Mouse (Mus musculus): Measurements from ENCODE around the gene Ern1. TPM values are rescaled to one million over a fixed set of nuclear protein-coding genes. Genes with fewer than 3 reads are reported as not detected.
"Not testable (repeated sequence)": the region's sequence is repeated elsewhere in the genome, so short reads cannot be mapped to it uniquely, and the experiment has no call there.

The Ern1 gene
- polyA plus RNA-seq, 1 experiment from 2014 or later = 7.5 TPM

- Histone ChIP-seq H3K4me3 (no peak overlapping the region), H3K4me2 (no peak overlapping the region), H3K9ac (no peak overlapping the region), H3K9me3 (no peaks in the 10 kb centered on the region), H3K36me3 (peaks cover 53% of the 10 kb centered on the region), H3K27ac (no peak overlapping the region), H3K4me1 (no peaks in the 10 kb centered on the region), H3K27me3 (no peaks in the 10 kb centered on the region)
- WGBS = 58% methylated on average over 4 of the region's 4 CpGs
- ATAC-seq (ENCODE audit: insufficient number of reproducible peaks, insufficient read depth, low FRiP score, low TSS enrichment, low read depth) = no peak
Observed at GRCm38 (mm10) chr11:106410011-106410410, 77.6 kb downstream of the Ern1 start.

- Histone ChIP-seq H3K9ac (no peak overlapping the region), H3K4me3 (no peak overlapping the region), H3K36me3 (peaks cover 52% of the 10 kb centered on the region), H3K9me3 (no peaks in the 10 kb centered on the region), H3K27ac (no peak overlapping the region), H3K4me2 (no peak overlapping the region), H3K27me3 (no peaks in the 10 kb centered on the region), H3K4me1 (no peaks in the 10 kb centered on the region)
- no peak for ATAC-seq (ENCODE audit: insufficient number of reproducible peaks, insufficient read depth, low FRiP score, low TSS enrichment, low read depth)
- 89% methylated on average over 8 of the region's 8 CpGs for WGBS
Observed at GRCm38 (mm10) chr11:106398481-106398880, 89.2 kb downstream of the Ern1 start.

GRCm38 (mm10) chr11:106397656-106398055 is 90.0 kb downstream of the Ern1 start:
- Histone ChIP-seq H3K4me2 (no peak overlapping the region), H3K9ac (no peak overlapping the region), H3K36me3 (peaks cover 44% of the 10 kb centered on the region), H3K9me3 (no peaks in the 10 kb centered on the region), H3K27ac (no peak overlapping the region), H3K4me3 (no peak overlapping the region), H3K4me1 (no peaks in the 10 kb centered on the region), H3K27me3 (no peaks in the 10 kb centered on the region)
- WGBS = 86% methylated on average over 3 of the region's 3 CpGs
- no peak for ATAC-seq (ENCODE audit: insufficient number of reproducible peaks, insufficient read depth, low FRiP score, low TSS enrichment, low read depth)

- peaks cover 17% of the 10 kb centered on the region for H3K36me3 ChIP-seq
- WGBS = 70% methylated on average over 2 of the region's 2 CpGs
- not testable (repeated sequence) for H3K9ac ChIP-seq; H3K27ac ChIP-seq; H3K4me1 ChIP-seq; H3K4me2 ChIP-seq; H3K27me3 ChIP-seq; H3K4me3 ChIP-seq; H3K9me3 ChIP-seq; ATAC-seq (ENCODE audit: insufficient number of reproducible peaks, insufficient read depth, low FRiP score, low TSS enrichment, low read depth)
Observed at GRCm38 (mm10) chr11:106394055-106394454, 93.6 kb downstream of the Ern1 start.

GRCm38 (mm10) chr11:106393331-106393616 is 94.4 kb downstream of the Ern1 start:
- no peaks in the 10 kb centered on the region for H3K9me3 ChIP-seq
- H3K36me3 ChIP-seq = peaks cover 9% of the 10 kb centered on the region
- H3K4me3 ChIP-seq = no peak overlapping the region
- H3K27ac ChIP-seq = no peak overlapping the region
- no peak for ATAC-seq (ENCODE audit: insufficient number of reproducible peaks, insufficient read depth, low FRiP score, low TSS enrichment, low read depth)
- no peak overlapping the region for H3K9ac ChIP-seq
- WGBS = 37% methylated on average over 4 of the region's 4 CpGs
- H3K4me2 ChIP-seq = no peak overlapping the region
- H3K4me1 ChIP-seq = peaks cover 10% of the 10 kb centered on the region
- H3K27me3 ChIP-seq = no peaks in the 10 kb centered on the region

GRCm38 (mm10) chr11:106392597-106393330 is 94.9 kb downstream of the Ern1 start:
- no peak overlapping the region for H3K27ac ChIP-seq
- H3K9me3 ChIP-seq = no peaks in the 10 kb centered on the region
- H3K4me3 ChIP-seq = no peak overlapping the region
- H3K4me2 ChIP-seq = no peak overlapping the region
- no peaks in the 10 kb centered on the region for H3K27me3 ChIP-seq
- WGBS = 64% methylated on average over 7 of the region's 7 CpGs
- no peak overlapping the region for H3K9ac ChIP-seq
- no peak for ATAC-seq (ENCODE audit: insufficient number of reproducible peaks, insufficient read depth, low FRiP score, low TSS enrichment, low read depth)
- peaks cover 12% of the 10 kb centered on the region for H3K4me1 ChIP-seq
- peaks cover 4% of the 10 kb centered on the region; the same call in 1 of the 2 replicates for H3K36me3 ChIP-seq

GRCm38 (mm10) chr11:106391546-106392188 is 96.0 kb downstream of the Ern1 start:
- Histone ChIP-seq H3K4me1 (peaks cover 12% of the 10 kb centered on the region), H3K4me3 (no peak overlapping the region), H3K36me3 (no peaks in the 10 kb centered on the region), H3K27me3 (no peaks in the 10 kb centered on the region), H3K4me2 (no peak overlapping the region), H3K9ac (no peak overlapping the region), H3K27ac (no peak overlapping the region), H3K9me3 (no peaks in the 10 kb centered on the region)
- 28% methylated on average over 6 of the region's 6 CpGs for WGBS
- ATAC-seq (ENCODE audit: insufficient number of reproducible peaks, insufficient read depth, low FRiP score, low TSS enrichment, low read depth) = no peak

- Histone ChIP-seq H3K9ac (no peak overlapping the region), H3K4me3 (no peak overlapping the region), H3K36me3 (no peaks in the 10 kb centered on the region), H3K27me3 (no peaks in the 10 kb centered on the region), H3K27ac (no peak overlapping the region), H3K9me3 (no peaks in the 10 kb centered on the region), H3K4me2 (no peak overlapping the region), H3K4me1 (peaks cover 12% of the 10 kb centered on the region)
- ATAC-seq (ENCODE audit: insufficient number of reproducible peaks, insufficient read depth, low FRiP score, low TSS enrichment, low read depth) = no peak
- 56% methylated on average over 3 of the region's 3 CpGs for WGBS
Observed at GRCm38 (mm10) chr11:106390757-106391156, 96.9 kb downstream of the Ern1 start.

- H3K27ac ChIP-seq = peak overlapping the region; percentile 73
Observed at GRCm38 (mm10) chr11:106389611-106390010, 98.0 kb downstream of the Ern1 start.

GRCm38 (mm10) chr11:106387791-106388216 is 99.8 kb downstream of the Ern1 start, which contains the start of gene Icam2:
Icam2 (minus strand) TSS chr11:106388075.
- no peak for ATAC-seq (ENCODE audit: insufficient number of reproducible peaks, insufficient read depth, low FRiP score, low TSS enrichment, low read depth)
- Histone ChIP-seq H3K4me3 (no peak within 1 kb of the TSS), H3K27ac (peak within 1 kb of the TSS; percentile 11; the same call in 1 of the 2 replicates), H3K9ac (no peak within 1 kb of the TSS), H3K4me2 (no peak within 1 kb of the TSS), H3K27me3 (no peaks in the 10 kb centered on the region), H3K36me3 (no peaks in the 10 kb centered on the region), H3K9me3 (no peaks in the 10 kb centered on the region), H3K4me1 (peaks cover 12% of the 10 kb centered on the region)
- WGBS = 72% methylated on average over 6 of the region's 6 CpGs

More at GRCm38 (mm10) chr11:106389611-106390010, 98.0 kb downstream of the Ern1 start:
- ATAC-seq (ENCODE audit: insufficient number of reproducible peaks, insufficient read depth, low FRiP score, low TSS enrichment, low read depth) = no peak
- Histone ChIP-seq H3K27me3 (no peaks in the 10 kb centered on the region), H3K9ac (no peak overlapping the region; the same call in 1 of the 2 replicates), H3K4me2 (no peak overlapping the region), H3K4me1 (peaks cover 12% of the 10 kb centered on the region), H3K36me3 (no peaks in the 10 kb centered on the region), H3K9me3 (no peaks in the 10 kb centered on the region), H3K4me3 (no peak overlapping the region)
- 16% methylated on average over 3 of the region's 3 CpGs for WGBS

- H3K27ac ChIP-seq = no peak overlapping the region
- H3K4me3 ChIP-seq = no peak overlapping the region
- H3K4me1 ChIP-seq = peaks cover 19% of the 10 kb centered on the region
- no peak overlapping the region for H3K9ac ChIP-seq
- WGBS = 83% methylated on average over 6 of the region's 6 CpGs
- no peak for ATAC-seq (ENCODE audit: insufficient number of reproducible peaks, insufficient read depth, low FRiP score, low TSS enrichment, low read depth)
- no peaks in the 10 kb centered on the region for H3K36me3 ChIP-seq
- H3K9me3 ChIP-seq = no peaks in the 10 kb centered on the region
- no peaks in the 10 kb centered on the region for H3K27me3 ChIP-seq
- no peak overlapping the region for H3K4me2 ChIP-seq
Observed at GRCm38 (mm10) chr11:106387020-106387419, 100.6 kb downstream of the Ern1 start.

- Histone ChIP-seq H3K9ac (no peak overlapping the region), H3K4me3 (no peak overlapping the region), H3K9me3 (no peaks in the 10 kb centered on the region), H3K27ac (no peak overlapping the region), H3K4me1 (peaks cover 21% of the 10 kb centered on the region), H3K36me3 (no peaks in the 10 kb centered on the region), H3K27me3 (no peaks in the 10 kb centered on the region), H3K4me2 (no peak overlapping the region)
- WGBS = 87% methylated on average over 3 of the region's 3 CpGs
- ATAC-seq (ENCODE audit: insufficient number of reproducible peaks, insufficient read depth, low FRiP score, low TSS enrichment, low read depth) = no peak
Observed at GRCm38 (mm10) chr11:106386409-106386808, 101.2 kb downstream of the Ern1 start.
